Mouse (Mus musculus) heart, embryonic 10.5 days (tissue): ENCODE data around the gene Bhmt. TPM values are rescaled to one million over a fixed set of nuclear protein-coding genes. Genes with fewer than 3 reads are reported as not detected.
"Not testable (repeated sequence)": the region's sequence is repeated elsewhere in the genome, so short reads cannot be mapped to it uniquely, and the experiment has no call there.

Source experiments
- DNase-seq: peaks from one replicate; pipeline ENCODE4 v3.0.0-alpha.2; 2017; ENCODE audit warnings: low spot score
- H3K27ac ChIP-seq: fragments of 300-500 bp; sonication (generic); 2 replicates; pipeline ENCODE4 v1.5.1; 2016; ENCODE audit warnings: mild to moderate bottlenecking
- H3K27me3 ChIP-seq: fragments of 300-500 bp; sonication (generic); 2 replicates; pipeline ENCODE4 v1.6.1; 2016; ENCODE audit warnings: mild to moderate bottlenecking; ENCODE audit not compliant: poor library complexity, insufficient read depth, severe bottlenecking
- H3K36me3 ChIP-seq: fragments of 300-500 bp; sonication (generic); 2 replicates; pipeline ENCODE4 v1.6.1; 2016; ENCODE audit warnings: mild to moderate bottlenecking, moderate library complexity
- H3K4me1 ChIP-seq: fragments of 300-500 bp; sonication (generic); 2 replicates; pipeline ENCODE4 v1.6.1; 2016; ENCODE audit warnings: mild to moderate bottlenecking
- H3K4me3 ChIP-seq: fragments of 300-500 bp; sonication (generic); 2 replicates; pipeline ENCODE4 v1.5.1; 2016; ENCODE audit warnings: mild to moderate bottlenecking, moderate library complexity
- H3K9me3 ChIP-seq: fragments of 300-500 bp; sonication (generic); 2 replicates; pipeline ENCODE4 v1.6.1; 2016; ENCODE audit warnings: mild to moderate bottlenecking, moderate library complexity
- WGBS: fragments of 180-500 bp; shearing (Covaris S2); methylation state at CpG from one replicate; pipeline ENCODE4 v1.1.7; 2016; 5-methylcytosine and 5-hydroxymethylcytosine counted together
- polyA plus RNA-seq: library from polyadenylated mRNA; unstranded; fragments of >200 nt; fragmentation: Nextera tagmentation; extraction: Ambion mirVana; gene quantifications from 2 replicates; pipeline ENCODE4 v1.2.1, GENCODE M21; 2016

Gene Bhmt
- polyA plus RNA-seq, 1 experiment from 2014 or later: 4.2 TPM

- Histone ChIP-seq H3K27ac (no peak overlapping the region), H3K4me3 (no peak overlapping the region), H3K36me3 (no peaks in the 10 kb centered on the region), H3K9me3 (no peaks in the 10 kb centered on the region), H3K27me3 (no peaks in the 10 kb centered on the region), H3K4me1 (no peaks in the 10 kb centered on the region)
- no peak for DNase-seq
- WGBS: 83% methylated on average over 2 of the region's 2 CpGs
Observed at GRCm38 (mm10) chr13:93593040-93593699, 44.6 kb downstream of the Bhmt start.

- H3K27ac ChIP-seq, H3K27me3 ChIP-seq, H3K4me3 ChIP-seq, H3K36me3 ChIP-seq, H3K4me1 ChIP-seq, DNase-seq, H3K9me3 ChIP-seq: not testable (repeated sequence)
- 84% methylated on average over 9 of the region's 9 CpGs for WGBS
Observed at GRCm38 (mm10) chr13:93582526-93582925, 55.2 kb downstream of the Bhmt start.

GRCm38 (mm10) chr13:93580431-93580830, 57.3 kb downstream of the Bhmt start:
- no peaks in the 10 kb centered on the region for H3K27me3 ChIP-seq
- WGBS: 78% methylated on average over 5 of the region's 5 CpGs
- H3K9me3 ChIP-seq: 0 out of 2 replicates have a peak, but pooled peaks cover 4% of the 10 kb centered on the region
- H3K36me3 ChIP-seq: peaks cover 3% of the 10 kb centered on the region; the same call in 1 of the 2 replicates
- H3K4me1 ChIP-seq: no peaks in the 10 kb centered on the region
- no peak overlapping the region for H3K27ac ChIP-seq
- DNase-seq: no peak
- no peak overlapping the region for H3K4me3 ChIP-seq

GRCm38 (mm10) chr13:93569676-93570075, 68.1 kb downstream of the Bhmt start:
- no peaks in the 10 kb centered on the region for H3K27me3 ChIP-seq
- no peak overlapping the region for H3K4me3 ChIP-seq
- no peaks in the 10 kb centered on the region for H3K36me3 ChIP-seq
- H3K9me3 ChIP-seq: no peaks in the 10 kb centered on the region
- 70% methylated on average over 4 of the region's 4 CpGs for WGBS
- H3K4me1 ChIP-seq: no peaks in the 10 kb centered on the region
- no peak overlapping the region for H3K27ac ChIP-seq
- no peak for DNase-seq

Other genes with a start within 250 kb of the Bhmt start
- 4.9 and 5.6 TPM in 2 replicates for gene Jmy, start 138.2 kb downstream of the Bhmt start, polyA plus RNA-seq
- 0.31 and 2.0 TPM in 2 replicates for gene Bhmt2, start 36.3 kb upstream of the Bhmt start, polyA plus RNA-seq
- 0.30 and 1.1 TPM in 2 replicates for gene Dmgdh, start 36.5 kb upstream of the Bhmt start, polyA plus RNA-seq
- gene Arsb, start 133.7 kb upstream of the Bhmt start, polyA plus RNA-seq: 6.3 and 6.8 TPM in 2 replicates